Mouse (Mus musculus) CD4-positive, CD25-positive, alpha-beta regulatory T cell, adult 2 months (primary cell): Measurements from ENCODE around the gene Sirt6.

Experiments used
- DNase-seq: peaks from one replicate; pipeline ENCODE4 v3.0.0-alpha.2; 2012; ENCODE audit warnings: low read depth, low spot score

The Sirt6 gene

DNA sequence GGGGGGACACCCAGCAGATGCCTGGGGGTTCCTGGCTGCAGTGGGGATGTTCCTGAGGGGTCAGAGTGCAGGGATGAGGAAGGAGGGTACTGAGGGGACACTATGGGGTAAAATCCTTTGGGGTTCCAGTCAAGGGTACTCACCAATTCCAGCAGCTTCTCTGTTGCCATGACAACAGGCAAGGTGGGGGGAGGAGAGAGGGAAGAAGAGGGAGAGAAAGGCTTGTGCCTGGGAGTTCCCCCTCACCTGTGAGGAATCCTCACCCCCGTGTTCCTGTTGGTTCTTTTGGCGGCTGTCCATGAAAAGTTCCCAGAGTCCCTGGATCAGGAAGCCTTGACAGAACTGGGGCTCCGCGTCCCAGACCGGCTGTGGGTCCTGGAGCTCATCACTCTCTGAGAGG lies 32.0 kb downstream of the Sirt6 start:
- no peak for DNase-seq

DNA sequence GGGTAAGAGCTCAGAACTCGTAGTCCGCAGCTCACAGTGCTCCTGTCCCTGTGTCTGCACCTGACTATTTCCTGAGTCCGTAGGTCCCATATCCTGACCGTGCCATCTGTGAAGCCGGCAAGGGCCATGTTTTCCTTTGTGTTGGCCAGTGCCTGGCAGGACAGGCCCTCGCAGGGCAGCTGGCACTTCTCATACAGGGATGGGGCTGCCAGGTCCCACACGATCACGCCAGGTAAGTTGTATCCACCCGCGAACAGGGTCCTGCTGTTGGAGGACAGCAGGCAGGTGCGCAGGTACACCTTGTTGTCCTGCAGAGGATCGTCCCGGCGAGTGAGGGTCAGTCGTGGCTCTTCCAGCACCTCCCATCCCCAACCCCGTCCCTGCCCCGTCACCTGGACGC lies 33.7 kb downstream of the Sirt6 start:
- no peak for DNase-seq

DNA sequence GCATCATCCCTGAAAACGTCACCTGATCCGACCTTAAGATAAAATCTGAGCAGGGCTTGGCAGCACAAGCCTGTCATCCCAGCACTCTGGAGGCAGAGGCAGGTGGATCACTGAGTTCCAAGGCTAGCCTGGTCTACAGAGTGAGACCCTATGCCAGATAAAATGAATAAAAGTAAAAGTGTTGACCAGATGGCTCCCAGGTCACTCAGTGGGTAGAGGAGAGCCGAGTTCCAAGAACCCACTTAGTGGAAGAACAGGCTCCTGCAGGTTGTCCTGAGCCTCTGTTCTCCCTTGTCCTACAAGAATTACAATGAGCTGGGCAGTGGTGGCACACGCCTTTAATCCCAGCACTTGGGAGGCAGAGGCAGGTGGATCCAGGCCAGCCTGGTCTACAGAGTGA lies 34.4 kb downstream of the Sirt6 start:
- DNase-seq = no peak

DNA sequence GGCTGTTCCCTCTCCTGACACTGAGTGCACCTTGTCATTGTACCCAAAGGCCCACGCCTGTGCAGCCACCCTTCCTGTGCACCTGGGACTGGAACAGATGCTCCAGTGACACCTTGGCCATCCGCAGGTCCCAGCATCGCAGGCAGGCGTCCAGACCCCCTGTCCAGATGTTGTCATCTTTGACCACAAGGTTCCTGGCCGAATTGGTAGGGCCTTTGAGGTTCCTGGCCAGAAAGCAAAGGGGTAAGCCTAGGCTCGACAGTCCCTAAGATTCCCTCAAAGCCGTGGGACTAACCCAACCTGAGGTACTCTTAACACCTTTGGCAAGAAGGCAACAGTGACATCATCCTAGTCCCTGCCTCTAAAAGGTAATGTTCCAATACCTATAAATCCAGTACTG lies 35.0 kb downstream of the Sirt6 start:
- DNase-seq = no peak

- no peak for DNase-seq
Measured at GRCm38 (mm10) chr10:81591846-81592245, 35.8 kb downstream of the Sirt6 start.

DNA sequence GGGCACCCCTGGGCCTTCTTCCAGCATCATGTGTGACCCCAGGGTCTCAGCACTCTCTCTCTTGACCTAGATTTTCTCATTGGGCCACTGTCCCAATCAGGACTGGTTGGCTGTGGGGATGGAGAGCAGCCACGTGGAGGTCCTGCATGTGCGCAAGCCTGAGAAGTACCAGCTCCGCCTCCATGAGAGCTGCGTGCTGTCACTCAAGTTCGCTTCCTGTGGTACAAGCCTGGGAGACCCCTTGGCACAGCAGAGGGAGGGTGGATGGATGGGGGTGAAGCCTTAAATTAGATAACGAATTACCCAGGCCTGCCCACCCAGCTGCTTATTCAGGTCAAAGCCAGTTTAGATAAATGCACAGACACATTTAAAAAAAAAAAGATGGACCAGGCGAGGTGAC lies 38.9 kb downstream of the Sirt6 start:
- DNase-seq = no peak

DNA sequence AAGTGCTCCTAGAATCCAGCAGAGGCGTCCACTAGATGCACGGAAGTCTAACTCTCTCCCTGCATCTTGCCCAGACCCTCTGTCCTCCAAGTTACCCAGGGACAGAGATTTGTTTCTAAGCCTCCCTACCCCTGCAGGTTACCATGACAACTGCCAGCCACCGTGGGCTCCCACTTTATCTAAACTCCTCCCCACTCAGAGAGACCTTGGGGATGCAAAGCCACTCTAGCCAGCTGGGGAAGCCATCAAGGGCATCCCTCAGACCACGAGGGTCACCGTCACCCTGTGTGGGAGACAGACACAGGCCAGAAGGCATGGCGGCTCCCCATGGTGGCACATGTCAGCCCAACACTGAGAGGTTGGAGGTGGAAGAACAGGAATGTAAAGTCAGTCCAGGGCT lies 44.2 kb downstream of the Sirt6 start:
- no peak for DNase-seq

GRCm38 (mm10) chr10:81580441-81581070 lies 47.0 kb downstream of the Sirt6 start:
- DNase-seq = peak; percentile 36

DNA sequence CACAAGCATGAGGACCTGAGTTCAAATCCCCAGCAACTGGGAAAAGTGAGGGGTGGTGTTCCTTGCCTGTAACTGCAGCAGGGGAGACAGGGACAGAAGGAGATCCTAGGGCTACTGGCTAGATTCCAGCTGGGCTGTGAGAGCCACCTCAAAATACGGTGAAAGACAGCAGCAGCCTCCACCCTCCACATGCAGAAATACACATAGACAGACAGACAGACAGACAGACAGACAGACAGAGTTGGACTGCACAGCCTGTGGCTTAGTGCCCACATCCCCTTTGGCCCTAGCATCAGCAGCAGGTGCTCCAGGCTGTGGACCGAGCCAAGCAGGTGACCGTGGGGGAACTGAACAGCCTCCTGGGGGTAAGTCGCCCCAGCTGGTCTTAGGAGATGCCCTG lies 47.6 kb downstream of the Sirt6 start:
- no peak for DNase-seq

- peak; percentile 51 for DNase-seq
Measured at GRCm38 (mm10) chr10:81575695-81576094, 51.9 kb downstream of the Sirt6 start.

DNA sequence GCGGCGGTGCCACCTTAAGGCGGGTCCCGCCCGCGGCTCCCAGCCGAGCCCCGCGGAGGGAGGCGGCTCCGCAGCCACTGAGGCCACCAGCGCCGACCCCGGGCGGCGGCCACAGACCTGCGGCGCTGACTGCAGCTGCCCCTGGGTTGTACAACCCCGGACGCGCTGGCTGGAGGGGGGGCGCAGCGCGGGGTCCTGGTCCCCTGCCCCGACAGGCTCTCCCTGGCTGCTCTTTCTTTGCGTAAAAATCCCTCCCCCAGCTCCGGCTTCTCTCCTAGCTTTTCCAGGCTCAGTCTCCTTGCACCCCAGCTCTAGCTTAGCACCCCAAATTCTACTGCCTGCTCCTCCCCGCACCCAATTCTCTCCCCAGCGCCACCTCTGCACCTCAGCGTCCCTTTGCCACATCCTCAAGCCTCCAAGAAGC lies 52.4 kb downstream of the Sirt6 start:
- peak; percentile 35 for DNase-seq

GRCm38 (mm10) chr10:81574081-81575056 lies 53.2 kb downstream of the Sirt6 start, which contains the start of gene Tle2:
Tle2 (plus strand) TSS chr10:81574561.
- no peak for DNase-seq

- DNase-seq = no peak
Measured at GRCm38 (mm10) chr10:81572975-81573374, 54.6 kb downstream of the Sirt6 start.

DNA sequence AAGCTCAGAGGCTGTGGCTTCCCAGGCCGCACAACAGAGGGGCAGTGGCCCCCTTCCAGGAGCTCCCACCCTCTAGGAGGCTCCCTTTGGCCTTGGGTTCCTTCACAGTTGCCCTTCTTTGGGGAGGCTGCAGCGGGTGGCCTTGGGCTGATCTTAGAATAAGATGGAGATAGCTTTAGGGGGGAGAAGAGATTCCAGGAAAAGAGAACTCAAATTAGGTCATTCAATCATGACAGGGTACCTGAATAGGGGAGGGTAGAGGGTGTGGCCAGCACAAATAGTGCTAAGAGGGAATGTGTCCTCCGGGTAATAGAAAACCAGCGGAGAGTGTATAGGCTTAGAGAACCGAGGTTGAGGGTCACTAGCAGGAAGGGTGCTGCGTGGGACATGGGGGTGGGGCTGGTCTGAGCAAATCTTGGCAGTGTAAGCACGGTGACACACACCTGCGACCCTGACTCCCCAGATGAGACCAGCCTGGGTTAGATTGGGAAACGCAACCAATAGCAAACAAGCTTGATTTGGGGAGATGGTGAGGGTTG lies 55.4 kb downstream of the Sirt6 start:
- no peak for DNase-seq
